Mouse (Mus musculus): Measurements from ENCODE around the gene Gp1ba. TPM values are rescaled to one million over a fixed set of nuclear protein-coding genes. Genes with fewer than 3 reads are reported as not detected.

Gp1ba gene
- total and polyA plus RNA-seq, 3 experiments, result 1.6 to 5.0 TPM; not detected in 1

GRCm38 (mm10) chr11:70646691-70647650 lies 8.0 kb downstream of the Gp1ba start, which contains the start of the genes Rnf167 and Slc25a11 (continued):
- peak; percentile 69; the same call in 1 of the 2 replicates for TF ChIP-seq BHLHE40 (IDR thresholded peaks at IDR 0.05; ENCODE audit: borderline replicate concordance, low read depth, low read length)
- TF ChIP-seq ZMIZ1 (IDR thresholded peaks at IDR 0.05; ENCODE audit: low read depth, low read length), result peak; percentile 92; the same call in 1 of the 2 replicates
- no peak; the same call in 1 of the 2 replicates for TF ChIP-seq MYC (IDR thresholded peaks at IDR 0.05; ENCODE audit: low read depth, low read length)
- no peak for TF ChIP-seq ZC3H11A (IDR thresholded peaks at IDR 0.05; ENCODE audit: low read depth, low read length)

GRCm38 (mm10) chr11:70647716-70648420 lies 8.9 kb downstream of the Gp1ba start:
- Histone ChIP-seq H3K4me3 (ENCODE audit: control insufficient read depth in 1 of 2, insufficient read depth in 1 of 2, low read depth in 2 of 2, low read length in 2 of 2) (peak overlapping the region; percentile 54 to 83), H3K9me3 (replicated peaks; ENCODE audit: insufficient read depth, low read length) (no peaks in the 10 kb centered on the region), H3K36me3 (ENCODE audit: control insufficient read depth in 1 of 2, insufficient read depth in 2 of 2, low read length in 2 of 2) (peaks cover 15 to 53% of the 10 kb centered on the region in 2 experiments), H3K79me2 (ENCODE audit: control insufficient read depth, insufficient read depth, low read length, poor library complexity) (peaks cover 66% of the 10 kb centered on the region), H3K27ac (ENCODE audit: control insufficient read depth, low read depth, low read length) (peak overlapping the region; percentile 95), H3K9ac (ENCODE audit: control insufficient read depth, low read depth, low read length, poor library complexity, severe bottlenecking) (peak overlapping the region; percentile 92), H3K4me1 (ENCODE audit: control insufficient read depth in 1 of 2, insufficient read depth in 2 of 2, low read length in 2 of 2) (peaks cover 12 to 50% of the 10 kb centered on the region in 2 experiments), H3K27me3 (ENCODE audit: control insufficient read depth in 1 of 2, insufficient read depth in 2 of 2, low read length in 2 of 2) (no peaks in the 10 kb centered on the region)
- TF ChIP-seq GABPA (IDR thresholded peaks at IDR 0.05; ENCODE audit: low read depth, low read length) (no peak), SMC3 (IDR thresholded peaks at IDR 0.05; ENCODE audit: low read depth, low read length) (peak; percentile 9; the same call in 1 of the 2 replicates), CHD1 (IDR thresholded peaks at IDR 0.05; ENCODE audit: low read depth, low read length) (peak; percentile 97), TCF12 (IDR thresholded peaks at IDR 0.05; ENCODE audit: low read depth, low read length) (0 out of 2 replicates have a peak, but pooled peaks have one; percentile 15), RAD21 (IDR thresholded peaks at IDR 0.05; ENCODE audit: low read depth, low read length) (no peak), NELFE (IDR thresholded peaks at IDR 0.05; ENCODE audit: low read depth, low read length) (peak; percentile 40), MAX (IDR thresholded peaks at IDR 0.05; ENCODE audit: low read length) (0 out of 2 replicates have a peak, but pooled peaks have one; percentile 46), POLR2AphosphoS2 (IDR thresholded peaks at IDR 0.05; ENCODE audit: low read length) (peak; percentile 54; the same call in 1 of the 2 replicates), CTCF (IDR thresholded peaks at IDR 0.05 in 2 of 3, conservative IDR thresholded peaks at IDR 0.05 in 1 of 3; ENCODE audit: control insufficient read depth in 1 of 3, insufficient read depth in 1 of 3, low read depth in 2 of 3, low read length in 3 of 3, poor library complexity in 1 of 3, severe bottlenecking in 1 of 3) (no peak), POLR2A (IDR thresholded peaks at IDR 0.05; ENCODE audit: control insufficient read depth in 1 of 2, insufficient read depth in 1 of 2, low read depth in 1 of 2, low read length in 2 of 2, poor library complexity in 1 of 2) (peak; percentile 25 to 49; a peak in 2 of 4 replicates), JUND (IDR thresholded peaks at IDR 0.05; ENCODE audit: low read depth, low read length) (no peak), ZKSCAN1 (IDR thresholded peaks at IDR 0.05; ENCODE audit: low read depth, low read length) (0 out of 2 replicates have a peak, but pooled peaks have one; percentile 20), MXI1 (IDR thresholded peaks at IDR 0.05; ENCODE audit: low read depth, low read length) (peak; percentile 26; the same call in 1 of the 2 replicates), ZMIZ1 (IDR thresholded peaks at IDR 0.05; ENCODE audit: low read depth, low read length) (peak; percentile 59), SIN3A (IDR thresholded peaks at IDR 0.05; ENCODE audit: low read length) (peak; percentile 9; the same call in 1 of the 2 replicates)
- peak; percentile 71 for DNase-seq (ENCODE audit: low read depth, low spot score)
